In genomic region chr13:116740825-116741224, GRCm38 (mm10) we compare ENCODE assay signal across 21 mouse cellular contexts.
A peak's percentile ranks its signal among the peaks of the same experiment; 100 is the strongest.
DNase-seq lines count a peak whose midpoint lies in the region; ATAC-seq lines count a peak whose summit lies in the region.
"Had no signal": no experiment of that assay in that cellular context is flagged by ENCODE, and none has a peak within 500 bp of the region (broad histone marks: within the 10 kb centered on the region; RNA-seq: fewer than 3 reads in every experiment).

No protein-coding gene starts in this region.

- peak; percentile 1 for DNase-seq in 3134 (ENCODE audit: extremely low read depth, insufficient read length, low spot score)
- peak; percentile 8 for DNase-seq in A20 (ENCODE audit: low read depth, low spot score)
- DNase-seq in skeletal muscle tissue, adult 2 months (ENCODE audit: low read depth, low spot score) = peak; percentile 2
- no peak for DNase-seq in lung, postnatal 4 days
- DNase-seq in thymus, adult 18-20 months = no peak
- DNase-seq: adrenal gland, postnatal 10 days; adrenal gland, postnatal 36 days; B cell, adult 2 months; cerebellum, adult 2 months; cerebellum, adult 9-11 months; cerebellum, postnatal 25 days; forebrain, postnatal 0 days; gastrocnemius, adult 2 months; gastrocnemius, postnatal 14 days; heart, adult 18-20 months; heart, postnatal 10 days; heart, postnatal 36 days had no signal

- ATAC-seq in granulocyte monocyte progenitor cell, adult 5-6 weeks (replicated peaks; ENCODE audit: poor library complexity, severe bottlenecking) = peak; percentile 55; the same call in 1 of the 2 replicates
- ATAC-seq in activated CD4-positive, CD25-positive, alpha-beta regulatory T cell, adult 4 months = no peak
- ATAC-seq: forebrain, embryonic 14.5 days; forebrain, postnatal 0 days; hindbrain, embryonic 16.5 days had no signal

Comparison
In these comparisons a context has a peak if more than half of its experiments do, and no peak if none do; other contexts are left out.
1. DNase-seq: peak in 3134 (single experiment), A20 (single experiment) and skeletal muscle tissue, adult 2 months (single experiment); none in lung, postnatal 4 days (0 of 2) and thymus, adult 18-20 months (0 of 2).